Mouse (Mus musculus) hindbrain, embryonic 14.5 days (tissue): ENCODE measurements at regions not wholly inside any gene's neighbourhood (a gene's known extent, or its start where the extent isn't known, plus 50 kb on each side); places are given as distances from the start of the nearest gene placed in this dataset.

ENCODE experiments used
- ATAC-seq: fragments of 200-750 bp; cut with Nextera tagmentation; 2 replicates; pipeline ENCODE4 v1.8.0; 2017; ENCODE audit warnings: moderate number of reproducible peaks, mild to moderate bottlenecking, moderate TSS enrichment, moderate library complexity; ENCODE audit not compliant: low FRiP score
- DNase-seq: peaks from one replicate; pipeline ENCODE4 v3.0.0-alpha.2; 2015; ENCODE audit warnings: low spot score
- H3K27ac ChIP-seq: fragments of 300-500 bp; sonication (generic); 2 replicates; pipeline ENCODE4 v1.5.1; 2014; ENCODE audit warnings: mild to moderate bottlenecking, moderate library complexity
- H3K27me3 ChIP-seq: fragments of 300-500 bp; sonication (generic); 2 replicates; pipeline ENCODE4 v1.6.1; 2014; ENCODE audit warnings: mild to moderate bottlenecking, low read length, mixed read lengths; ENCODE audit not compliant: control insufficient read depth, insufficient read depth
- H3K36me3 ChIP-seq: fragments of 300-500 bp; sonication (generic); replicated peaks from 2 replicates; pipeline ENCODE4 v1.6.1; 2014; ENCODE audit not compliant: control insufficient read depth, insufficient read depth
- H3K4me1 ChIP-seq: fragments of 300-500 bp; sonication (generic); replicated peaks from 2 replicates; pipeline ENCODE4 v1.6.1; 2014; ENCODE audit warnings: antibody characterized with exemption, low read length, mixed read lengths; ENCODE audit not compliant: control insufficient read depth, insufficient read depth
- H3K4me2 ChIP-seq: fragments of 300-500 bp; sonication (generic); replicated peaks from 2 replicates; pipeline ENCODE4 v1.6.1; 2014; ENCODE audit warnings: mild to moderate bottlenecking, moderate library complexity
- H3K4me3 ChIP-seq: fragments of 300-500 bp; sonication (generic); replicated peaks from 2 replicates; pipeline ENCODE4 v1.5.1; 2014; ENCODE audit warnings: mild to moderate bottlenecking, low read length
- H3K9ac ChIP-seq: fragments of 300-500 bp; sonication (generic); 2 replicates; pipeline ENCODE4 v1.6.1; 2014
- H3K9me3 ChIP-seq: fragments of 300-500 bp; sonication (generic); 2 replicates; pipeline ENCODE4 v1.6.1; 2016; ENCODE audit warnings: low read length; ENCODE audit not compliant: control insufficient read depth
- WGBS: fragments of 180-500 bp; shearing (Covaris S2); extraction: QIAGEN DNeasy Blood & Tissue Kit; methylation state at CpG from one replicate; pipeline ENCODE4 v1.1.7; 2014; 5-methylcytosine and 5-hydroxymethylcytosine counted together

GRCm38 (mm10) chr7:75063816-75064215 lies 245.2 kb downstream of the Sv2b start:
- Histone ChIP-seq H3K4me3 (no peak overlapping the region), H3K36me3 (no peaks in the 10 kb centered on the region), H3K9me3 (no peaks in the 10 kb centered on the region), H3K9ac (no peak overlapping the region), H3K4me1 (no peaks in the 10 kb centered on the region), H3K27ac (no peak overlapping the region), H3K27me3 (no peaks in the 10 kb centered on the region), H3K4me2 (no peak overlapping the region)
- ATAC-seq, result no peak
- WGBS, result 60% methylated on average over 2 of the region's 2 CpGs
- no peak for DNase-seq

DNA sequence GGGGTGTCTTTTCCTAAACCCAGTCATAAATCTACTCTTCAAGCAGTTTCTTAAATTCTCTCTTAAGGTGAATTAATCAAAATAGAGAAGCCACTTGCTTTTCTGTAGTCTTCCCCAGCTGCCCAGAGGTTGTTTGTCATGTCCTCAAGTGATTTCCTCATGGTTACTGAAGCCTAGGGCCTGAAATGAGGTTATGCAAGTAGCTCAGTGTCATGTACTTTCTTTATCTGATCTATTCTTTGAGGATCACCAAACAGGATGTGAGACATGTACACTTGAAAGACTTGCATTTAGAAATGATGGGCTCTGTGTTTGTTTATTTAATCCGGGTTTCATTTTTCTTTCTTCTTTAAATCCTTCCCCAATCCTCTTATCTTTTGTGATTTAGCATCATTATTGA lies 258.8 kb downstream of the Sv2b start:
- H3K27me3 ChIP-seq, result no peaks in the 10 kb centered on the region
- no peaks in the 10 kb centered on the region for H3K9me3 ChIP-seq
- DNase-seq (no peak), ATAC-seq (no peak)
- WGBS, result 84% methylated on average over 1 of the region's 1 CpGs
- H3K4me3 ChIP-seq, result no peak overlapping the region
- no peak overlapping the region for H3K4me2 ChIP-seq
- H3K4me1 ChIP-seq, result no peaks in the 10 kb centered on the region
- no peaks in the 10 kb centered on the region for H3K36me3 ChIP-seq
- no peak overlapping the region for H3K27ac ChIP-seq
- no peak overlapping the region for H3K9ac ChIP-seq

DNA sequence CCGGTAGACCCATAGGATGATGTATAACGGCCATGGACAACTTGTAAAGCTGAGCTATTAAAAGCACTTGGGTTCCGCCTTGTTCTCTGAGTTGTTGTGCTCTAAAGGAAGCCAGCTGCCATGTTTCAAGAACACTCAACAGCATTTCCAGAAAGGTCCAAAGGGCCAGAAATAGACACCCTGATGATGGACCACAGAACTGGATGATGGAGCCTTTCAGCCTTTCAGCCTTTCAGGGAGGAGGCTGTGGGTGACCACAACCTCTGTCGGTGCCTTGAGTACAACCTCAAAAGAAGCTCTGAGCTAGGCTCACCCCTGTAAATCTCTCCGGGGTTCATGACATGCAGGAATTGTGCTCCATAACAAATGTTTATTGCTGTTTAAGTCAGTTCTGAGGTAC lies 259.3 kb downstream of the Sv2b start:
- Histone ChIP-seq H3K9ac (no peak overlapping the region), H3K4me2 (no peak overlapping the region), H3K4me3 (no peak overlapping the region), H3K36me3 (no peaks in the 10 kb centered on the region), H3K27ac (no peak overlapping the region), H3K27me3 (no peaks in the 10 kb centered on the region), H3K4me1 (no peaks in the 10 kb centered on the region), H3K9me3 (no peaks in the 10 kb centered on the region)
- DNase-seq (no peak), ATAC-seq (no peak)
- 94% methylated on average over 5 of the region's 5 CpGs for whole genome bisulfite sequencing

DNA sequence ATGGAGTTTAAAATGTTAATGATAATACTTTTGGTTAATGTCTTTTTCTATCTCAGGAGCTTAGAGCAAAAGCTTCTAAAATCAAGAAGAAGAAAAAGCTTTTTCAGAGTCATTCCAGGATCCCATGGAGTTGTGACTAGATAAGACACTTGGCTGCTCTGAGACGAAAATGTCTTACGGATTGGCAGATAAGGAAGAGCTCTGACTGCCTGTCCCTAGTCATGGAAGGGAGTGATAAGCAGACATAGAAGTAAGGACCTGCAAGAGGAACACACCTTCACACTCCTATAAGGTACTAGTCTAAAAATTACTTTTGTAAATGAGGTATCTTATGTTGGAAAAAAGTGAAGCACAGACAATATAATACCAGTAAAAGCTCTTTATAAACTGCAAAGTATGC lies 260.2 kb downstream of the Sv2b start:
- Histone ChIP-seq H3K4me2 (no peak overlapping the region), H3K36me3 (no peaks in the 10 kb centered on the region), H3K4me3 (no peak overlapping the region), H3K9ac (no peak overlapping the region), H3K4me1 (no peaks in the 10 kb centered on the region), H3K27me3 (no peaks in the 10 kb centered on the region), H3K9me3 (no peaks in the 10 kb centered on the region), H3K27ac (no peak overlapping the region)
- ATAC-seq (no peak), DNase-seq (no peak)
- 88% methylated on average over 2 of the region's 2 CpGs for WGBS

DNA sequence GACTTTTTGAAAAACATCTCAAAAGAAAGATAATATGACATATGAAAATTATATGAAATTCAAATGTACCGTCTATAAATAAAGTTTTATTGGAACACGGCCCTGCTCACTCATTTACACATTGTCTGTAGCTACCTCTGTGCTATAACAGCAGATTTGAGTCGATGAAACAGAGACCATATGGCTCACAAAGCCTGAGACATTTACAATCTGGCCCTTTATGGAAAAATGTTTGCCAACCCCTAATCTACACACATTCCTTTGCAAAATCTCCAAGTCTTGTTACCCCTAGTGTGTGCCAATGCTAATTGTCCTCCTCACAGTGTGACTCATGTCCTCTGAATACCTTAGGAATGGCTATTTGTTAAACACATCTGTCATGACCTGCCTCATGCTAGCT lies 261.2 kb downstream of the Sv2b start:
- Histone ChIP-seq H3K4me2 (no peak overlapping the region), H3K36me3 (no peaks in the 10 kb centered on the region), H3K9me3 (no peaks in the 10 kb centered on the region), H3K27ac (no peak overlapping the region), H3K27me3 (no peaks in the 10 kb centered on the region), H3K9ac (no peak overlapping the region), H3K4me1 (no peaks in the 10 kb centered on the region), H3K4me3 (no peak overlapping the region)
- DNase-seq (no peak), ATAC-seq (no peak)
- WGBS, result 88% methylated on average over 3 of the region's 3 CpGs

- Histone ChIP-seq H3K9me3 (no peaks in the 10 kb centered on the region), H3K4me3 (no peak overlapping the region), H3K4me2 (no peak overlapping the region), H3K36me3 (no peaks in the 10 kb centered on the region), H3K27ac (no peak overlapping the region), H3K9ac (no peak overlapping the region), H3K4me1 (no peaks in the 10 kb centered on the region), H3K27me3 (no peaks in the 10 kb centered on the region)
- DNase-seq, result no peak
- no peak for ATAC-seq
- WGBS, result 65% methylated on average over 6 of the region's 6 CpGs
These were observed 268.2 kb downstream of the Sv2b start for GRCm38 (mm10) chr7:75040871-75041270.

GRCm38 (mm10) chr7:75026191-75026590 lies 282.9 kb downstream of the Sv2b start:
- H3K9me3 ChIP-seq, result no peaks in the 10 kb centered on the region
- H3K9ac ChIP-seq, result no peak overlapping the region
- 43% methylated on average over 2 of the region's 2 CpGs for WGBS
- no peak overlapping the region for H3K27ac ChIP-seq
- H3K4me3 ChIP-seq, result no peak overlapping the region
- DNase-seq, result no peak
- H3K4me2 ChIP-seq, result no peak overlapping the region
- ATAC-seq, result no peak
- H3K36me3 ChIP-seq, result no peaks in the 10 kb centered on the region
- H3K4me1 ChIP-seq, result no peaks in the 10 kb centered on the region
- H3K27me3 ChIP-seq, result no peaks in the 10 kb centered on the region

DNA sequence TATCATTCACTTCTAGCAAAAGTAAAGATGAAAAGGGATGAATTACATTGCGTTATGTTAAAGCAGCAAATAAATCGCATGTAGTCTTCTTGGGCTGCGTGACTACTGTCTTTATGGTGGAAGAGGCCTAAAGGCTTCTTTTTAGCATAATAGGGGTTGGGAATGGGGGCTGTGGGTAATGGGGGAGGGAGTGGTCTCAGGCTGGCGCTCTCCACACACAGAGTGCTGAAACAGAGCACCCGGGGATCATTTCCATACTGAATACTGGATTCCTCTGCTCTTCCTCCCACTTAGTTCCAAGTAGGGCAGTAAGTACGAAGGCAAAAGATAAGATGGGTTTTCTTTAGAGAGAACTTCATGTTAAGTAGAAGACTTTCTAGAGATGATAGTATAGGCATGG lies 287.1 kb downstream of the Sv2b start:
- 48% methylated on average over 6 of the region's 6 CpGs for WGBS
- DNase-seq, result no peak

GRCm38 (mm10) chr7:75018640-75019039 lies 290.4 kb downstream of the Sv2b start:
- H3K27ac ChIP-seq, result no peak overlapping the region

More for the DNA sequence above, 287.1 kb downstream of the Sv2b start:
- no peak overlapping the region for H3K27ac ChIP-seq
- ATAC-seq, result no peak
- no peak overlapping the region for H3K4me2 ChIP-seq
- no peak overlapping the region for H3K9ac ChIP-seq
- H3K9me3 ChIP-seq, result no peaks in the 10 kb centered on the region
- H3K4me3 ChIP-seq, result no peak overlapping the region
- no peaks in the 10 kb centered on the region for H3K36me3 ChIP-seq
- no peaks in the 10 kb centered on the region for H3K27me3 ChIP-seq
- H3K4me1 ChIP-seq, result no peaks in the 10 kb centered on the region

GRCm38 (mm10) chr7:75008481-75008880 lies 300.6 kb downstream of the Sv2b start:
- Histone ChIP-seq H3K9ac (no peak overlapping the region), H3K4me1 (no peaks in the 10 kb centered on the region), H3K27me3 (no peaks in the 10 kb centered on the region), H3K36me3 (no peaks in the 10 kb centered on the region), H3K4me3 (no peak overlapping the region), H3K4me2 (no peak overlapping the region), H3K27ac (no peak overlapping the region), H3K9me3 (no peaks in the 10 kb centered on the region)
- ATAC-seq (no peak), DNase-seq (no peak)
- 84% methylated on average over 2 of the region's 2 CpGs for WGBS

More at GRCm38 (mm10) chr7:75018640-75019039, 290.4 kb downstream of the Sv2b start:
- H3K36me3 ChIP-seq, result no peaks in the 10 kb centered on the region
- no peak overlapping the region for H3K4me2 ChIP-seq
- DNase-seq, result no peak
- no peaks in the 10 kb centered on the region for H3K4me1 ChIP-seq
- 63% methylated on average over 7 of the region's 7 CpGs for WGBS
- ATAC-seq, result no peak
- no peak overlapping the region for H3K4me3 ChIP-seq
- no peaks in the 10 kb centered on the region for H3K9me3 ChIP-seq
- H3K9ac ChIP-seq, result no peak overlapping the region
- H3K27me3 ChIP-seq, result no peaks in the 10 kb centered on the region
